In the genomic region with DNA sequence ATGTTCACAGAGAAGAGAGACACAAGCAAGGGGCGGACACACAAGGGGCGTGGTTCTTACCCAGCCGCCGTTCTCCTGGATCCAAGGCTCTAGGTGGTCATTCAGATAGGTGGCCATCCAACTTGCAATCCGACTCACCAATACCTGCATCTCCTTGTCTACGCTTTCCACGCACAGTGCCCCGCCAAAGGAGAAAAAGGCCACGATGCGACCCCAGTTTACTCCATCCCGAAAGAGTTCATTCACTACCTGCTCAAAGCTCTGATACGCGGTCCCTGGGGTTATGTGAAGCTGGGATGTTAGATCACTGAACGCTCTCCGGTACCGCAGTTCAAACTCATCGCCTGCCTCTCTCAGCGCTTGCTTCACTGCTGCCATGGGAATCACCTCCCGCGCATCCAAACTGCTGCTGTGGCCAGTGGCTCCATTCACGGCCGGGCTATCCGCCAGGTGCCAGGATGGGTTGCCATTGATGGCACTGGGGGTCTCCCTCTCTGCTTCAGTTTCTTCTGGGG, we compare ENCODE assay signal across 7 mouse cellular contexts. TPM values are rescaled to one million over a fixed set of nuclear protein-coding genes. Genes with fewer than 3 reads are reported as not detected.
A peak's percentile ranks its signal among the peaks of the same experiment; 100 is the strongest.
DNase-seq lines count a peak whose midpoint lies in the region; ATAC-seq lines count a peak whose summit lies in the region.

No protein-coding gene starts in this region.

- 79% methylated on average over 23 of the region's 23 CpGs for whole genome bisulfite sequencing in embryonic facial prominence, embryonic 11.5 days
- WGBS in hindbrain, embryonic 13.5 days, result 61% methylated on average over 23 of the region's 23 CpGs
- WGBS in limb, embryonic 12.5 days, result 83% methylated on average over 23 of the region's 23 CpGs
- 73% methylated on average over 23 of the region's 23 CpGs for WGBS in neural tube, embryonic 12.5 days

- peak overlapping the region; percentile 94 for H3K9ac ChIP-seq in embryonic facial prominence, embryonic 11.5 days (replicated peaks; ENCODE audit: low read length)
- peak overlapping the region; percentile 93 for H3K9ac ChIP-seq in hindbrain, embryonic 13.5 days
- peak overlapping the region; percentile 86 for H3K9ac ChIP-seq in limb, embryonic 12.5 days (replicated peaks)
- peak overlapping the region; percentile 90 for H3K9ac ChIP-seq in neural tube, embryonic 12.5 days

- H3K27ac ChIP-seq in embryonic facial prominence, embryonic 11.5 days (replicated peaks; ENCODE audit: low read depth, low read length), result no peak overlapping the region
- peak overlapping the region; percentile 99 for H3K27ac ChIP-seq in hindbrain, embryonic 13.5 days
- H3K27ac ChIP-seq in limb, embryonic 12.5 days, result peak overlapping the region; percentile 41
- no peak overlapping the region for H3K27ac ChIP-seq in neural tube, embryonic 12.5 days

- H3K4me3 ChIP-seq in embryonic facial prominence, embryonic 11.5 days (ENCODE audit: low read depth, low read length), result peak overlapping the region; percentile 72
- peak overlapping the region; percentile 85 for H3K4me3 ChIP-seq in hindbrain, embryonic 13.5 days
- peak overlapping the region; percentile 68 for H3K4me3 ChIP-seq in limb, embryonic 12.5 days (replicated peaks)
- peak overlapping the region; percentile 71 for H3K4me3 ChIP-seq in neural tube, embryonic 12.5 days

- ATAC-seq in embryonic facial prominence, embryonic 11.5 days (replicated peaks; ENCODE audit: insufficient number of reproducible peaks, low FRiP score, low TSS enrichment, low read depth), result no peak
- ATAC-seq in hindbrain, embryonic 13.5 days (ENCODE audit: low FRiP score), result no peak
- ATAC-seq in limb, embryonic 12.5 days (ENCODE audit: insufficient number of reproducible peaks, insufficient read depth, low FRiP score, low TSS enrichment, low read depth), result no peak
- ATAC-seq in neural tube, embryonic 12.5 days (ENCODE audit: low FRiP score, low read depth), result no peak

- peaks cover 5% of the 10 kb centered on the region for H3K4me1 ChIP-seq in embryonic facial prominence, embryonic 11.5 days (ENCODE audit: control insufficient read depth, insufficient read depth, low read length)
- H3K4me1 ChIP-seq in hindbrain, embryonic 13.5 days (replicated peaks), result peaks cover 55% of the 10 kb centered on the region
- peaks cover 52% of the 10 kb centered on the region for H3K4me1 ChIP-seq in limb, embryonic 12.5 days (replicated peaks)
- H3K4me1 ChIP-seq in neural tube, embryonic 12.5 days, result peaks cover 50% of the 10 kb centered on the region

- peak; percentile 9 for DNase-seq in urinary bladder, postnatal 25 days (ENCODE audit: low spot score)
- DNase-seq in urinary bladder, adult 2 months (ENCODE audit: low spot score), result no peak
- no peak for DNase-seq in embryonic facial prominence, embryonic 11.5 days (ENCODE audit: low spot score)
- DNase-seq in embryo, embryonic 11 days, result no peak

- no peaks in the 10 kb centered on the region for H3K27me3 ChIP-seq in embryonic facial prominence, embryonic 11.5 days (ENCODE audit: control insufficient read depth, insufficient read depth, low read length)
- 0 out of 2 replicates have a peak, but pooled peaks cover 3% of the 10 kb centered on the region for H3K27me3 ChIP-seq in hindbrain, embryonic 13.5 days
- H3K27me3 ChIP-seq in limb, embryonic 12.5 days, result no peaks in the 10 kb centered on the region
- no peaks in the 10 kb centered on the region for H3K27me3 ChIP-seq in neural tube, embryonic 12.5 days (replicated peaks)

- no peaks in the 10 kb centered on the region; the same call in 1 of the 2 replicates for H3K36me3 ChIP-seq in embryonic facial prominence, embryonic 11.5 days (replicated peaks; ENCODE audit: control insufficient read depth, insufficient read depth, low read depth, low read length)
- 0 out of 2 replicates have a peak, but pooled peaks cover 12% of the 10 kb centered on the region for H3K36me3 ChIP-seq in hindbrain, embryonic 13.5 days
- H3K36me3 ChIP-seq in limb, embryonic 12.5 days, result peaks cover 36% of the 10 kb centered on the region; the same call in 1 of the 2 replicates
- H3K36me3 ChIP-seq in neural tube, embryonic 12.5 days, result no peaks in the 10 kb centered on the region

- H3K9me3 ChIP-seq in embryonic facial prominence, embryonic 11.5 days (replicated peaks; ENCODE audit: control insufficient read depth, low read length), result no peaks in the 10 kb centered on the region
- no peaks in the 10 kb centered on the region for H3K9me3 ChIP-seq in hindbrain, embryonic 13.5 days
- H3K9me3 ChIP-seq in limb, embryonic 12.5 days, result no peaks in the 10 kb centered on the region
- no peaks in the 10 kb centered on the region for H3K9me3 ChIP-seq in neural tube, embryonic 12.5 days

- H3K4me2 ChIP-seq in embryonic facial prominence, embryonic 11.5 days (ENCODE audit: low read depth, low read length), result peak overlapping the region; percentile 57
- H3K4me2 ChIP-seq in hindbrain, embryonic 13.5 days, result peak overlapping the region; percentile 92
- H3K4me2 ChIP-seq in limb, embryonic 12.5 days, result peak overlapping the region; percentile 77
- H3K4me2 ChIP-seq in neural tube, embryonic 12.5 days (replicated peaks), result peak overlapping the region; percentile 71

RNA-seq across cellular contexts. Expression of a gene that starts 2.1 kb away (rescaled TPM):
- 76.7 and 88.6 TPM in 2 replicates for polyA plus RNA-seq in urinary bladder, adult 2 months (2012; rRNA removed)
- polyA plus RNA-seq in embryonic facial prominence, embryonic 11.5 days (2014; fragmentation: Nextera tagmentation; extraction: Ambion mirVana), result 100 and 107 TPM in 2 replicates
- 173 and 179 TPM in 2 replicates for polyA plus RNA-seq in hindbrain, embryonic 13.5 days (2015; fragmentation: Nextera tagmentation; extraction: Ambion mirVana)
- polyA plus RNA-seq in limb, embryonic 12.5 days (2016; fragmentation: Nextera tagmentation; extraction: Ambion mirVana), result 107 and 110 TPM in 2 replicates
- 149 and 153 TPM in 2 replicates for polyA plus RNA-seq in neural tube, embryonic 12.5 days (2016; fragmentation: Nextera tagmentation; extraction: Ambion mirVana)

RNA-seq across cellular contexts. Expression of a gene that starts 18.3 kb away (rescaled TPM):
- polyA plus RNA-seq in urinary bladder, adult 2 months (2012; rRNA removed), result 3.0 and 3.2 TPM in 2 replicates
- 170 and 190 TPM in 2 replicates for polyA plus RNA-seq in embryonic facial prominence, embryonic 11.5 days (2014; fragmentation: Nextera tagmentation; extraction: Ambion mirVana)
- 21.9 and 24.8 TPM in 2 replicates for polyA plus RNA-seq in hindbrain, embryonic 13.5 days (2015; fragmentation: Nextera tagmentation; extraction: Ambion mirVana)
- polyA plus RNA-seq in limb, embryonic 12.5 days (2016; fragmentation: Nextera tagmentation; extraction: Ambion mirVana), result 110 and 114 TPM in 2 replicates
- polyA plus RNA-seq in neural tube, embryonic 12.5 days (2016; fragmentation: Nextera tagmentation; extraction: Ambion mirVana), result 78.1 and 80.9 TPM in 2 replicates

Comparison
In these comparisons a context has a peak if more than half of its experiments do, and no peak if none do; other contexts are left out.
1. H3K27ac ChIP-seq: peak in hindbrain, embryonic 13.5 days (single experiment) and limb, embryonic 12.5 days (single experiment); none in embryonic facial prominence, embryonic 11.5 days (single experiment) and neural tube, embryonic 12.5 days (single experiment).
2. Peak in every context shown above with its lines, with median percentiles within 50 percentile points of each other: H3K4me2 ChIP-seq, H3K4me3 ChIP-seq and H3K9ac ChIP-seq.